Mouse (Mus musculus) forebrain, embryonic 11.5 days (tissue): ENCODE measurements around the gene Ldlrad3. TPM values are rescaled to one million over a fixed set of nuclear protein-coding genes. Genes with fewer than 3 reads are reported as not detected.

Source experiments
- ATAC-seq: fragments of 200-750 bp; cut with Nextera tagmentation; replicated peaks from 2 replicates; pipeline ENCODE4 v1.8.0; 2017; ENCODE audit warnings: moderate TSS enrichment; ENCODE audit not compliant: low FRiP score
- DNase-seq: peaks from one replicate; pipeline ENCODE4 v3.0.0-alpha.2; 2017; ENCODE audit warnings: low spot score
- H3K27ac ChIP-seq: fragments of 300-500 bp; sonication (generic); 2 replicates; pipeline ENCODE4 v1.5.1; 2014; ENCODE audit warnings: low read depth, low read length
- H3K27me3 ChIP-seq: fragments of 300-500 bp; sonication (generic); 2 replicates; pipeline ENCODE4 v1.6.1; 2014; ENCODE audit warnings: mild to moderate bottlenecking, low read length, mixed read lengths; ENCODE audit not compliant: control insufficient read depth, insufficient read depth
- H3K36me3 ChIP-seq: fragments of 300-500 bp; sonication (generic); 2 replicates; pipeline ENCODE4 v1.6.1; 2014; ENCODE audit warnings: mild to moderate bottlenecking, low read length, moderate library complexity, mixed read lengths; ENCODE audit not compliant: control insufficient read depth, insufficient read depth
- H3K4me1 ChIP-seq: fragments of 300-500 bp; sonication (generic); replicated peaks from 2 replicates; pipeline ENCODE4 v1.6.1; 2014; ENCODE audit warnings: low read length, mixed read lengths; ENCODE audit not compliant: control insufficient read depth, insufficient read depth
- H3K4me2 ChIP-seq: fragments of 300-500 bp; sonication (generic); 2 replicates; pipeline ENCODE4 v1.6.1; 2014; ENCODE audit warnings: low read depth, mild to moderate bottlenecking, low read length, moderate library complexity, mixed read lengths; ENCODE audit not compliant: severe bottlenecking
- H3K4me3 ChIP-seq: fragments of 300-500 bp; sonication (generic); 2 replicates; pipeline ENCODE4 v1.5.1; 2014; ENCODE audit warnings: low read depth, low read length
- H3K9ac ChIP-seq: fragments of 300-500 bp; sonication (generic); 2 replicates; pipeline ENCODE4 v1.6.1; 2014; ENCODE audit warnings: low read length
- H3K9me3 ChIP-seq: fragments of 300-500 bp; sonication (generic); 2 replicates; pipeline ENCODE4 v1.6.1; 2016; ENCODE audit warnings: low read length, mixed read lengths; ENCODE audit not compliant: control insufficient read depth
- WGBS: fragments of 180-500 bp; shearing (Covaris S2); extraction: QIAGEN DNeasy Blood & Tissue Kit; methylation state at CpG from one replicate; pipeline ENCODE4 v1.1.7; 2014; 5-methylcytosine and 5-hydroxymethylcytosine counted together
- polyA plus RNA-seq: library from polyadenylated mRNA; unstranded; fragments of >200 nt; fragmentation: Nextera tagmentation; extraction: Ambion mirVana; gene quantifications from 2 replicates; pipeline ENCODE4 v1.2.1, GENCODE M21; 2014

The Ldlrad3 gene
- polyA plus RNA-seq, 1 experiment from 2014 or later: 60.7 TPM

GRCm38 (mm10) chr2:102195494-102195893 lies 9.3 kb upstream of the Ldlrad3 start:
- Histone ChIP-seq H3K4me2 (no peak overlapping the region), H3K9me3 (no peaks in the 10 kb centered on the region), H3K27me3 (no peaks in the 10 kb centered on the region), H3K36me3 (no peaks in the 10 kb centered on the region), H3K27ac (no peak overlapping the region), H3K9ac (no peak overlapping the region), H3K4me3 (no peak overlapping the region), H3K4me1 (0 out of 2 replicates have a peak, but pooled peaks cover 3% of the 10 kb centered on the region)
- DNase-seq: no peak
- WGBS: 88% methylated on average over 4 of the region's 4 CpGs
- ATAC-seq: no peak

DNA sequence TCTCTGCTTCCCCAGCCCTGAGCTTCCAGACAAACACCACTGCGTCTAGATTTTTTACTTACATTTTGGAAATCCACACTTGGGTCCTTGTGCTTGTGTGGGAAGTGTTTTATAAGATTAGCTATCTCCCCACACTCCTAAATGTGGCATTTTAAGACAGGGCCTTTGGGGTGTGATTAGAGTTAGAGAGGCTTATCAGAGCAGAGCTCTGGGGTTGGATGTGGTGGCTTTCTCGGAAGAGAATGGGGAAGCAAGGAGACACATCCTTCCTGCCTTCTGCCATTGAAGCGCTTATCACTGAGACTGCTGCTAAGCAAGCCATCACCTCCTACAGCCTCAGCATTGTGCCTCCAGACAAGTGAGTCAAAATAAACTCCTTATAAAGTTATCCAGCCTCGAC lies 8.1 kb upstream of the Ldlrad3 start:
- H3K27me3 ChIP-seq: no peaks in the 10 kb centered on the region
- no peak overlapping the region for H3K4me2 ChIP-seq
- no peaks in the 10 kb centered on the region for H3K9me3 ChIP-seq
- no peak overlapping the region for H3K9ac ChIP-seq
- H3K4me1 ChIP-seq: 0 out of 2 replicates have a peak, but pooled peaks cover 3% of the 10 kb centered on the region
- H3K27ac ChIP-seq: no peak overlapping the region
- no peaks in the 10 kb centered on the region for H3K36me3 ChIP-seq
- no peak overlapping the region for H3K4me3 ChIP-seq
- WGBS: 76% methylated on average over 4 of the region's 4 CpGs
- no peak for DNase-seq
- ATAC-seq: no peak

DNA sequence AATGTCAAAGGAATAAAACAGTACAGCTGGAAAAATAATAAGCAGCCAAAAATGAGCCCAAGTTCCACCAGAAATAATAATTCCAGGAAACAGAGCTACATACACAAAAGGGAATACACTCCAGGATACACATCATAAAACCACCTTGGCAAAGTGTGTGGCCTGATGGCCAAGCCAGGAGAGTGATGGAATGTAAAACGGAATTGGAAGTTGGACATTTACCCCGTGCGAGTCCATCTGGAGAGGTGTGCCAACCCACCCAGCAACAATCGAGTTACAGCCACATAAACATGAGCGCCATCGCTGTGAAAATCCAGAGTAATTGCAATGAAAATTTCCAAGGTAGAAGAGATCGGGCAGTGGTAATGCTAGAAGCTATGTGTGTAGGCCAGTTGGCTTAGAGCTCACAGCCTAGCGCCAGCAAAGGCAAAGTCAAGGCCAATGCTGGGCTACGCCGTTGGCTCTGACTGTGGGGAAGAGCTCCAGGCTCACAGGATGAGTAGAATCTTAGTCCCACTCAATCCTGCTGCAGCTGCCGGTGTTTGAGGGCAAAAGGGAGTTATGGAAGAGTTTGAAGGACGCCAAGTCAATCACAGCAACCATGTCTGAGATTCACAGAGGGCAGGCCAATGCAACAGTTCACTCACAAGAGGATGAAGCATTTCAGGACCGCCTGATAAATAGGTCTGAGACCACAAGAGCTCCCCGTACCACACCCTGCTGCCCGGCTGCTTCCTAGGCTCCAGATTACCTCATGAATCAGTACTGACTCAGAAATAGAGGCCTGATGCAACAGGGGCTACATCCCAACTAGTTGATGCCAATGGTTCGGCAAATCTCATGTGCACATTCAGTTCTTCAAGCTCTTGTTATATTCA lies 7.0 kb upstream of the Ldlrad3 start:
- Histone ChIP-seq H3K27ac (no peak overlapping the region), H3K9me3 (no peaks in the 10 kb centered on the region), H3K9ac (no peak overlapping the region), H3K36me3 (no peaks in the 10 kb centered on the region), H3K4me3 (no peak overlapping the region), H3K4me1 (0 out of 2 replicates have a peak, but pooled peaks cover 3% of the 10 kb centered on the region), H3K27me3 (no peaks in the 10 kb centered on the region), H3K4me2 (no peak overlapping the region)
- WGBS: 92% methylated on average over 16 of the region's 16 CpGs
- ATAC-seq: no peak
- DNase-seq: no peak

- WGBS: 83% methylated on average over 4 of the region's 4 CpGs
- no peaks in the 10 kb centered on the region for H3K4me1 ChIP-seq
- no peaks in the 10 kb centered on the region for H3K9me3 ChIP-seq
- H3K9ac ChIP-seq: no peak overlapping the region
- H3K27me3 ChIP-seq: no peaks in the 10 kb centered on the region
- ATAC-seq (no peak), DNase-seq (no peak)
- H3K27ac ChIP-seq: no peak overlapping the region
- no peak overlapping the region for H3K4me2 ChIP-seq
- no peak overlapping the region for H3K4me3 ChIP-seq
- no peaks in the 10 kb centered on the region for H3K36me3 ChIP-seq
These were observed 5.6 kb upstream of the Ldlrad3 start for GRCm38 (mm10) chr2:102191736-102192135.

DNA sequence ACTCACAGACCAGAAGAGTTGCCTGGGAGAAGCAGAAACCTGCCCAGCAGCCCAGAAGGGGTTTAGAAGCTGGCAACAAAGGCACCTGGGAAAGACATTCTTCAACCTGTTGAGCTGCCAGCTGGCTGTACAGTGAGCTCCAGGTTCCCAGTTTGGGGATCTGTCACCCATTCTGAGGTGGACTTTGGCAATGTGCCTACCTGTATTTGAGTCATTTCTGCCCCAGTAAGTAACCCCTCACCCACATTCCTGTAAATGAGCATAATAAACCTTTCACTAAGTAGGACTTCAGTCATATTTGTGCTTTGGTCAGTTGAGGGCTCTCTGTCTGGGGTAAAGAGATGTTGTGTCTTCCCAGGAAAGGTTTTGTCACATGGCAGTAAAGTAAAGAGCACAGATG lies 4.8 kb upstream of the Ldlrad3 start:
- H3K9me3 ChIP-seq: no peaks in the 10 kb centered on the region
- no peak overlapping the region for H3K4me3 ChIP-seq
- ATAC-seq (no peak), DNase-seq (no peak)
- no peaks in the 10 kb centered on the region for H3K27me3 ChIP-seq
- no peak overlapping the region for H3K4me2 ChIP-seq
- H3K4me1 ChIP-seq: no peaks in the 10 kb centered on the region; the same call in 1 of the 2 replicates
- H3K27ac ChIP-seq: no peak overlapping the region
- H3K36me3 ChIP-seq: no peaks in the 10 kb centered on the region
- H3K9ac ChIP-seq: no peak overlapping the region

DNA sequence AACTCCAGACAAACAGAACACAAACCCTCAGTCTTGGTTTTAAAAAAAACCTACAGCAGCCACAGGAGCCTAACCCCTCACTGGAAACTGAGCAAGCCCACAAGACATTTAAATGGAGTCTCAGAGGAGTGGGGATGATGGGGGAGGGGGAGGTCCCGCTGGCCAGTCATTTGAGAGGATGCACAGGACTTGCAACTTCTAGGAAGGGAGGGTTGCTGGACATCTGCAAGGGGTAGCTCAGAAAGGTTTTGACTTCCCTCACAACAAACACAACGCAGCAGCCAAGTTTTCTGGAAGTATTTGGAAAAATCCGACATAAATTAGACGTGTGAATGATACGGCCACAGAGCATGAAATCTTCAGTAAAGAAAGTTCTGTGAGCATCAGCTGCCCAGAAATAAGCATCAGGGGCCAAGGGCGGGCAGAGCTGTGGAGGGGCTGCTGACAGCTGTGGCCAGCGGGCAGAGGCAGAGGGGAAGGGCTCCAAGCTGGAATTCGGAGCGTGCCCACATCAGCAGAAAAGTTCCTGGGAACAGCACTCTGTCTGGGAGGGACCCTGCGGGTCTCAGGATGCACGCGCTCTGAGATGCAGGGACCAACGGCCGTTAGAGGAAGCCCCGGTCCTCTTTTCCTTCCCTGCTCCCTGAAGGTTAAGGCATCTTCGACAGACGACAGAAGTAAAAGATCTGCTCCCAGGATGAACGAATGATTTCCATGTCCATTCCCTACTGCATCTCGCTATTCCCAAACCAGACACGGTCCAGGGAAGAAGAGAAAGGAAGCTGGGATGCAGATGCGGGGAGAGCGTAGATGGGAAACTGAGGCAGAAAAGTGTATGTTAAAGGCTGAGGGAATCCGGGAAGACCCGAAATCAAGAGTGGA lies 875 bp downstream of the Ldlrad3 start:
- peak overlapping the region; percentile 68 for H3K27ac ChIP-seq
- peak; percentile 40 for ATAC-seq
- H3K36me3 ChIP-seq: no peaks in the 10 kb centered on the region
- H3K4me2 ChIP-seq: peak overlapping the region; percentile 58
- H3K9me3 ChIP-seq: no peaks in the 10 kb centered on the region
- DNase-seq: peak; percentile 74
- WGBS: under 1% methylated on average over 24 of the region's 24 CpGs
- H3K27me3 ChIP-seq: no peaks in the 10 kb centered on the region
- H3K9ac ChIP-seq: peak overlapping the region; percentile 87
- H3K4me1 ChIP-seq: peaks cover 2% of the 10 kb centered on the region; the same call in 1 of the 2 replicates
- peak overlapping the region; percentile 83 for H3K4me3 ChIP-seq

GRCm38 (mm10) chr2:102183720-102184480 lies 2.3 kb downstream of the Ldlrad3 start:
- peaks cover 2% of the 10 kb centered on the region; the same call in 1 of the 2 replicates for H3K4me1 ChIP-seq
- no peaks in the 10 kb centered on the region for H3K36me3 ChIP-seq
- ATAC-seq (no peak), DNase-seq (no peak)
- no peaks in the 10 kb centered on the region for H3K9me3 ChIP-seq
- 76% methylated on average over 7 of the region's 7 CpGs for WGBS
- no peak overlapping the region for H3K9ac ChIP-seq
- H3K4me2 ChIP-seq: peak overlapping the region; percentile 58; the same call in 1 of the 2 replicates
- H3K27ac ChIP-seq: no peak overlapping the region
- no peaks in the 10 kb centered on the region for H3K27me3 ChIP-seq
- no peak overlapping the region for H3K4me3 ChIP-seq

DNA sequence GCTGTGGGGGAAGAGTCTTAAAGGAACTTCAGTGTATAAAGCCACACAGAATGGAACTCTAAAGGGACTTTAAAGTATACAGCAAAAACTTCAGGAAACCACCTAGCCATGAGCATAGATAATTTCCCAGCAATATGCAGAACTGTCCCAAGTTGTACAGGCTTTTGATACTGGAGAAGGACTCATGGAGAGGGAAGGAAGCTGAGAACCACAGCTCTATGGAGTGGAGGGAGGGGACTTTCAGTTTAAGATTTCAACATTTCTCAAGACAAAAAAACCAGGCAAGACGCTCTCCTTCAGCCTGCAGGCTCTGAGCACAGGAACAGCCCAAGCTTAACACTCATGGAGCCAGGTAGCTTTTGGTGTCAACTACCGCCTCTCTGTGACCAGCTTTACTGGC lies 4.7 kb downstream of the Ldlrad3 start:
- ATAC-seq (no peak), DNase-seq (no peak)
- Histone ChIP-seq H3K27ac (no peak overlapping the region), H3K4me1 (peaks cover 2% of the 10 kb centered on the region; the same call in 1 of the 2 replicates), H3K9me3 (no peaks in the 10 kb centered on the region), H3K9ac (no peak overlapping the region), H3K4me2 (no peak overlapping the region), H3K4me3 (no peak overlapping the region), H3K36me3 (no peaks in the 10 kb centered on the region), H3K27me3 (no peaks in the 10 kb centered on the region)
- 93% methylated on average over 2 of the region's 2 CpGs for WGBS
